Mouse (Mus musculus): Measurements from ENCODE around the gene Tbl3. TPM values are rescaled to one million over a fixed set of nuclear protein-coding genes. Genes with fewer than 3 reads are reported as not detected.
"Not testable (repeated sequence)": the region's sequence is repeated elsewhere in the genome, so short reads cannot be mapped to it uniquely, and the experiment has no call there.

The Tbl3 gene
- polyA plus RNA-seq, 1 experiment = 46.1 TPM

GRCm38 (mm10) chr17:24729067-24729466 is 21.6 kb upstream of the Tbl3 start:
- WGBS = 59% methylated on average over 6 of the region's 6 CpGs
- no peak for DNase-seq (ENCODE audit: low read depth, low spot score)

GRCm38 (mm10) chr17:24728184-24728583 is 20.7 kb upstream of the Tbl3 start:
- 66% methylated on average over 17 of the region's 17 CpGs for WGBS
- DNase-seq (ENCODE audit: low read depth, low spot score) = no peak

GRCm38 (mm10) chr17:24727618-24728017 is 20.2 kb upstream of the Tbl3 start, which contains the start of gene Rpl3l:
Gene Rpl3l, plus strand, starts transcription at chr17:24727820.
- no peak for DNase-seq (ENCODE audit: low read depth, low spot score)
- 61% methylated on average over 2 of the region's 2 CpGs for WGBS

- no peak for DNase-seq (ENCODE audit: low read depth, low spot score)
Observed at GRCm38 (mm10) chr17:24725637-24726390, 18.4 kb upstream of the Tbl3 start.

DNA sequence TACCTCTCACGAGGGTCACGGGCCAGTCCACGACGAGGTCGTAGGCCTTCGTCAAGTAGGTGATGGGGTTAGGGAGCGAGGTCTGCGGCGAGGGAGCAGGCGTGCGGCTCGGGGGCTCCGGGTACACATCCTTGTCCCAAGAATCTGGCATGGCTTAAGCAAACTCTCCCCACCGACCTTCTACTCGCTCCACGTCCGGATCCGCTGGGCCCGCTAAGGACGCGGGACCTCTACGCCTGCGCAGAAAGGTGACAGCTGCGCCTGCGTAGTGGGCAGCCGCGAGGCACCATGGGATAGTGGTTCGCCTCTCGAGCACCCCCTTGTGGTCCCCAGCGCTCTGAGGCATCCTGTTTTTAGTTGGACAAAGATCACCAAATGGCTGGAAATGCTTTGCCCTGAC is 16.7 kb upstream of the Tbl3 start, which contains the start of gene Ndufb10:
Gene Ndufb10, minus strand, starts transcription at position 295 of the 400 bp plus-strand sequence.
- under 1% methylated on average over 30 of the region's 30 CpGs for WGBS
- DNase-seq (ENCODE audit: low read depth, low spot score) = peak; percentile 75

More at GRCm38 (mm10) chr17:24725637-24726390, 18.4 kb upstream of the Tbl3 start:
- 71% methylated on average over 3 of the region's 3 CpGs for WGBS

DNA sequence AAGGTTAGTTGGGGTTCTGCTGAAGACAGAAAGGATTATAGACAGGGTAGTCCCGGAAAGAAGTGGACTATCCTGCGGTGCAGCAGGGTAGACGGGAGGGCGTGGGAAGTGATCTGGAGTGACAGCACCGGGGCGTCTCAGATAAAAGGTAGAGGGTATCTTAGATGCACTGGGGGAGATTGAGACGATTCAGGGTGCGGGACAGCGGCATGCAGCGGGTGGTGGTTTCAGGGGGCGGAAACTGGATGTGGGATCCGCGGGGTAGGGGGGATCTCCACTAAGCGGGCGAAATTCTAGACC is 16.4 kb upstream of the Tbl3 start:
- DNase-seq (ENCODE audit: low read depth, low spot score) = no peak
- WGBS = 0% methylated on average over 15 of the region's 15 CpGs

DNA sequence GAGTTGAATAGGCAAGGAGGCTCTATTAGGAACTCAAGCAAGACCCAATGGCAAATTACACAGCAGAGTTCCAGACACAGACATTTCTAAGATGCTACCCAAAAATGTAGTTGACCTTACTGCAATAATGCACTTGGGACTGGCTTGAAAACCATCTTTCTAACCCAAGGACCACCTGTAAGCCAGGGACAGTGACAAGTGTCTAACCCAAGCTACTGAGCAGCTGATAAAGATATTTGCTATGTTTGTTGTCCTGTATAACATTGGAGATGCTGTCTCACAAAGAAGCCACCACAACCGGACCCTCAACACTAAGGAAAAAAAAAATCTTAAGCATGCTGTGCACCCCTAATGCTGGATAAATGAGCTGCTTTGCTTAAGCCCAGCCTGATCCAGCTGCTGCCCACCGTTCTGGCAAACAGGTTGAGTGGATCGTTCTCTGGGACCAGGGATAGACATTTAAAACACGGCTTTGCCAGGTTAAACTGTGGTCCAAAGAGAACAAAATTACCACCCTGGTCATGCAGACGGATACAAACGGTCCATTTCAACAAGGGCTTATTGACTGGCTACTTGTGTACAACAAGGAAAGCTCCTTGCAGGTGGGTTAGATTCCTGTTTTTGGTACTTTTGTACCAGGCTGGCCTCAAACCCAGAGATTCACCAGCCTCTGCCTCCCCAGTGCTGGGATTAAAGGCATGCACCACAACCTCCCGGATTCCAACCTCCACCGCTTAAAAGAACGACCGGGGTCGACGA is 15.8 kb upstream of the Tbl3 start:
- WGBS = under 1% methylated on average over 12 of the region's 12 CpGs
- no peak for DNase-seq (ENCODE audit: low read depth, low spot score)

GRCm38 (mm10) chr17:24722220-24722924 is 14.9 kb upstream of the Tbl3 start:
- WGBS = 19% methylated on average over 13 of the region's 13 CpGs
- no peak for DNase-seq (ENCODE audit: low read depth, low spot score)

GRCm38 (mm10) chr17:24721383-24721955 is 14.0 kb upstream of the Tbl3 start:
- DNase-seq (ENCODE audit: low read depth, low spot score) = not testable (repeated sequence)
- 29% methylated on average over 7 of the region's 7 CpGs for WGBS

DNA sequence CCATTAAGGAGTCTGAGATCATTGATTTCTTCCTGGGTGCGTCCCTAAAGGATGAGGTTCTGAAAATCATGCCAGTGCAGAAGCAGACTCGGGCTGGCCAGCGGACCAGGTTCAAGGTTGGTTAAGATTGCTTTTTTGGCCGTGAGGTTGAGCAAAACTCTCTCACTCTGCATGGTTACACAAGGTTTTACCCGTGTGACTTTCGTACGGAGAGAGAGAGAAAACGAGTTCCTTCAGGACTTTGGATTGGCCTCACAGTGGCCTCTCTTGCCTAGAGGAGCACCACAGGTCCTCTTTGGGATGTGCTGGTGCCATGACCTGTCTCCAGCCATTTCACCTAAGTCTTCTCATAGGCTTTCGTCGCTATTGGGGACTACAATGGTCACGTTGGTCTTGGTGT is 13.2 kb upstream of the Tbl3 start:
- not testable (repeated sequence) for DNase-seq (ENCODE audit: low read depth, low spot score)
- under 1% methylated on average over 11 of the region's 11 CpGs for WGBS

- WGBS = under 1% methylated on average over 61 of the region's 61 CpGs
- DNase-seq (ENCODE audit: low read depth, low spot score) = peak; percentile 79
Observed at GRCm38 (mm10) chr17:24719494-24720222, 12.2 kb upstream of the Tbl3 start.

DNA sequence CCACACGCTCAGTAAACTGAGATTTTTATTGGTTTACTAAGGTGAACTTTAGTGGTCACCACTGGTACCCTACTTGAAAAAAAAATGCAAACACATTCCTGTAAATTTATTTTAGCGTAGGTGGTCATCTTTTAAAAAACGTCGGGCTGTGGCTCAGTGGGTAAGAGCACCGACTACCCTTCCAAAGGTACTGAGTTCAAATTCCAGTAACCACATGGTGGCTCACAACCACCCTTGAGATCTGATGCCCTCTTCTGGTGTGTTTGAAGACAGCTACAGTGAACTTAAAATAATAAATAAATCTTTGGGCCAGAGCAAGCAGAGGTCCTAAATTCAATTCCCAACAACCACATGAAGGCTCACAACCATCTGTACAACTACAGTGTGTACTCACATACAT is 11.5 kb upstream of the Tbl3 start:
- DNase-seq (ENCODE audit: low read depth, low spot score) = not testable (repeated sequence)
- WGBS = 40% methylated on average over 5 of the region's 5 CpGs

- no peak for DNase-seq (ENCODE audit: low read depth, low spot score)
- whole genome bisulfite sequencing = 89% methylated on average over 4 of the region's 4 CpGs
Observed at GRCm38 (mm10) chr17:24717943-24718342, 10.5 kb upstream of the Tbl3 start, which contains the start of the genes Rnf151 and Rps2. Gene Rnf151, minus strand, starts transcription at chr17:24718063. Gene Rps2, plus strand, starts transcription at chr17:24718116.

DNA sequence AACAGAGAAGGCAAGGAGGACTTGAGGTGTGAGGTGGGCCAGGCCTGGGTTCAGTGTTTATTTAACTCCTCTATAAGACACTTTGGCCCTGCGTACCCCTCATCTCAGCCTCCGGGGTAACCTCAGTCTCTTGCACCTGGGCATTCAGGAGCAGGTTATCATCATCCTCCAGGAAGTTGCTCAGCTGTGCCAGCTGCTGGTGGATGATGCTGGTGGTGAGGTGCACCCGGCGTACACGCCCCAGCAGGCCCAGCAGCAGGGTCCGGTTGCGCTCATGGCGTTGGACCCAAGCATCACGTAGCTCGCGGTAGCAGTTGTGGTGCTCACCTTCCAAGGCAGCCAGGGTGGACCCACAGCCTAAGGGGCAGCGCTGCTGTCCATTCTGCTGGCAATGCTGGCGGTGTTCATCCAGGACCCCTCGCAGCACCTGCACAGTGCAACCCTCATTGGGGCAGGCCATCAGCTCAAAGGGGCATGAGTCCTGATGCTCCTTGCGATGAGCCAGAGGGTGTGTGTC is 8.8 kb upstream of the Tbl3 start:
- DNase-seq (ENCODE audit: low read depth, low spot score) = no peak
- WGBS = 94% methylated on average over 15 of the region's 15 CpGs

GRCm38 (mm10) chr17:24715556-24715955 is 8.1 kb upstream of the Tbl3 start:
- WGBS = 68% methylated on average over 6 of the region's 6 CpGs
- no peak for DNase-seq (ENCODE audit: low read depth, low spot score)

- DNase-seq (ENCODE audit: low read depth, low spot score) = no peak
- 18% methylated on average over 2 of the region's 2 CpGs for WGBS
Observed at GRCm38 (mm10) chr17:24708646-24709045, 1.2 kb upstream of the Tbl3 start.

- DNase-seq (ENCODE audit: low read depth, low spot score) = no peak
- under 1% methylated on average over 24 of the region's 24 CpGs for WGBS
Observed at GRCm38 (mm10) chr17:24707801-24708425, 453 bp upstream of the Tbl3 start.

GRCm38 (mm10) chr17:24705821-24706220 is 1.6 kb downstream of the Tbl3 start:
- 95% methylated on average over 3 of the region's 3 CpGs for WGBS
- no peak for DNase-seq (ENCODE audit: low read depth, low spot score)

- no peak for DNase-seq (ENCODE audit: low read depth, low spot score)
- 84% methylated on average over 9 of the region's 9 CpGs for WGBS
Observed at GRCm38 (mm10) chr17:24701251-24701650, 6.2 kb downstream of the Tbl3 start.
